Mouse (Mus musculus) forebrain, embryonic 13.5 days (tissue): ENCODE measurements around the gene Ciao1. TPM values are rescaled to one million over a fixed set of nuclear protein-coding genes. Genes with fewer than 3 reads are reported as not detected.
"Not testable (repeated sequence)": the region's sequence is repeated elsewhere in the genome, so short reads cannot be mapped to it uniquely, and the experiment has no call there.

ENCODE experiments used
- ATAC-seq: fragments of 200-750 bp; cut with Nextera tagmentation; 2 replicates; pipeline ENCODE4 v1.8.0; 2017
- H3K27ac ChIP-seq: fragments of 300-500 bp; sonication (generic); 2 replicates; pipeline ENCODE4 v1.5.1; 2015; ENCODE audit warnings: inconsistent platforms, mild to moderate bottlenecking, moderate library complexity
- H3K27me3 ChIP-seq: fragments of 300-500 bp; sonication (generic); 2 replicates; pipeline ENCODE4 v1.6.1; 2015; ENCODE audit warnings: mild to moderate bottlenecking, inconsistent platforms
- H3K36me3 ChIP-seq: fragments of 300-500 bp; sonication (generic); 2 replicates; pipeline ENCODE4 v1.6.1; 2015; ENCODE audit warnings: mild to moderate bottlenecking, inconsistent platforms; ENCODE audit not compliant: poor library complexity, severe bottlenecking
- H3K4me1 ChIP-seq: fragments of 300-500 bp; sonication (generic); 2 replicates; pipeline ENCODE4 v1.6.1; 2015; ENCODE audit warnings: inconsistent platforms
- H3K4me2 ChIP-seq: fragments of 300-500 bp; sonication (generic); 2 replicates; pipeline ENCODE4 v1.6.1; 2015; ENCODE audit warnings: inconsistent platforms, mild to moderate bottlenecking, moderate library complexity
- H3K4me3 ChIP-seq: fragments of 300-500 bp; sonication (generic); 2 replicates; pipeline ENCODE4 v1.5.1; 2015; ENCODE audit warnings: mild to moderate bottlenecking, inconsistent platforms
- H3K9ac ChIP-seq: fragments of 300-500 bp; sonication (generic); 2 replicates; pipeline ENCODE4 v1.6.1; 2015; ENCODE audit warnings: mild to moderate bottlenecking, inconsistent platforms
- H3K9me3 ChIP-seq: fragments of 300-500 bp; sonication (generic); replicated peaks from 2 replicates; pipeline ENCODE4 v1.6.1; 2016; ENCODE audit warnings: inconsistent platforms
- whole genome bisulfite sequencing: fragments of 180-500 bp; shearing (Covaris S2); methylation state at CpG from one replicate; pipeline ENCODE4 v1.1.7; 2015; 5-methylcytosine and 5-hydroxymethylcytosine counted together
- polyA plus RNA-seq: library from polyadenylated mRNA; unstranded; fragments of >200 nt; fragmentation: Nextera tagmentation; extraction: Ambion mirVana; gene quantifications from 2 replicates; pipeline ENCODE4 v1.2.1, GENCODE M21; 2015

The Ciao1 gene
- polyA plus RNA-seq, 1 experiment from 2014 or later: 61.6 TPM

- no peak for ATAC-seq
- 100% methylated on average over 2 of the region's 2 CpGs for WGBS
- H3K27me3 ChIP-seq: no peaks in the 10 kb centered on the region
- H3K4me2 ChIP-seq: no peak overlapping the region
- no peaks in the 10 kb centered on the region for H3K4me1 ChIP-seq
- H3K4me3 ChIP-seq: no peak overlapping the region
- no peak overlapping the region for H3K27ac ChIP-seq
- no peaks in the 10 kb centered on the region for H3K9me3 ChIP-seq
- H3K9ac ChIP-seq: no peak overlapping the region
- peaks cover 92% of the 10 kb centered on the region for H3K36me3 ChIP-seq
Measured at GRCm38 (mm10) chr2:127240065-127240464, 7.6 kb downstream of the Ciao1 start.

- H3K27ac ChIP-seq: no peak overlapping the region
- ATAC-seq: no peak
- H3K9me3 ChIP-seq: no peaks in the 10 kb centered on the region
- no peak overlapping the region for H3K4me2 ChIP-seq
- peaks cover 94% of the 10 kb centered on the region for H3K36me3 ChIP-seq
- WGBS: 95% methylated on average over 11 of the region's 11 CpGs
- no peak overlapping the region for H3K9ac ChIP-seq
- H3K4me3 ChIP-seq: no peak overlapping the region
- no peaks in the 10 kb centered on the region for H3K27me3 ChIP-seq
- no peaks in the 10 kb centered on the region for H3K4me1 ChIP-seq
Measured at GRCm38 (mm10) chr2:127237897-127238610, 9.6 kb downstream of the Ciao1 start.

- H3K36me3 ChIP-seq: peaks cover 95% of the 10 kb centered on the region
- H3K4me3 ChIP-seq: no peak overlapping the region
- no peak for ATAC-seq
- H3K9me3 ChIP-seq: no peaks in the 10 kb centered on the region
- H3K9ac ChIP-seq: no peak overlapping the region
- H3K4me2 ChIP-seq: no peak overlapping the region
- no peaks in the 10 kb centered on the region for H3K4me1 ChIP-seq
- no peaks in the 10 kb centered on the region for H3K27me3 ChIP-seq
- no peak overlapping the region for H3K27ac ChIP-seq
- WGBS: 99% methylated on average over 3 of the region's 3 CpGs
Measured at GRCm38 (mm10) chr2:127225261-127225660, 22.4 kb downstream of the Ciao1 start.

GRCm38 (mm10) chr2:127217746-127218145 is 29.9 kb downstream of the Ciao1 start:
- WGBS: 98% methylated on average over 5 of the region's 5 CpGs
- Histone ChIP-seq H3K36me3 (peaks cover 97% of the 10 kb centered on the region), H3K27me3 (no peaks in the 10 kb centered on the region), H3K27ac (no peak overlapping the region), H3K4me3 (no peak overlapping the region), H3K4me2 (no peak overlapping the region), H3K4me1 (no peaks in the 10 kb centered on the region), H3K9ac (no peak overlapping the region), H3K9me3 (no peaks in the 10 kb centered on the region)
- no peak for ATAC-seq

- Histone ChIP-seq H3K9me3 (no peaks in the 10 kb centered on the region), H3K9ac (no peak overlapping the region), H3K27ac (no peak overlapping the region), H3K4me3 (no peak overlapping the region), H3K27me3 (no peaks in the 10 kb centered on the region), H3K4me2 (no peak overlapping the region), H3K36me3 (peaks cover 58% of the 10 kb centered on the region), H3K4me1 (peaks cover 9% of the 10 kb centered on the region)
- no peak for ATAC-seq
- 95% methylated on average over 11 of the region's 11 CpGs for WGBS
Measured at GRCm38 (mm10) chr2:127210701-127211100, 36.9 kb downstream of the Ciao1 start.

GRCm38 (mm10) chr2:127208452-127208769 is 39.2 kb downstream of the Ciao1 start:
- Histone ChIP-seq H3K9me3 (no peaks in the 10 kb centered on the region), H3K36me3 (peaks cover 35% of the 10 kb centered on the region), H3K4me2 (peak overlapping the region; percentile 87), H3K27me3 (no peaks in the 10 kb centered on the region), H3K4me3 (peak overlapping the region; percentile 90), H3K4me1 (peaks cover 9% of the 10 kb centered on the region), H3K27ac (peak overlapping the region; percentile 73), H3K9ac (peak overlapping the region; percentile 81)
- WGBS: 0% methylated on average over 17 of the region's 17 CpGs
- no peak; the same call in 1 of the 2 replicates for ATAC-seq

GRCm38 (mm10) chr2:127207547-127208451 is 39.8 kb downstream of the Ciao1 start, which contains the start of the genes 1810024B03Rik and Snrnp200:
TSS of gene 1810024B03Rik (minus strand) at chr2:127208280.
TSS of gene Snrnp200 (plus strand) at chr2:127208386.
- Histone ChIP-seq H3K4me3 (peak within 1 kb of the TSS; percentile 90), H3K27ac (peak within 1 kb of the TSS; percentile 73), H3K4me1 (peaks cover 9% of the 10 kb centered on the region), H3K9ac (peak within 1 kb of the TSS; percentile 81), H3K27me3 (no peaks in the 10 kb centered on the region), H3K9me3 (no peaks in the 10 kb centered on the region), H3K36me3 (peaks cover 29% of the 10 kb centered on the region), H3K4me2 (peak within 1 kb of the TSS; percentile 87)
- ATAC-seq: peak; percentile 99
- WGBS: 13% methylated on average over 36 of the region's 36 CpGs

- no peak overlapping the region for H3K9ac ChIP-seq
- H3K27me3 ChIP-seq: no peaks in the 10 kb centered on the region
- WGBS: 93% methylated on average over 2 of the region's 2 CpGs
- H3K4me3 ChIP-seq: no peak overlapping the region
- no peaks in the 10 kb centered on the region for H3K9me3 ChIP-seq
- H3K36me3 ChIP-seq: peaks cover 27% of the 10 kb centered on the region
- no peak overlapping the region for H3K27ac ChIP-seq
- no peak for ATAC-seq
- H3K4me1 ChIP-seq: peaks cover 9% of the 10 kb centered on the region
- no peak overlapping the region for H3K4me2 ChIP-seq
Measured at GRCm38 (mm10) chr2:127206916-127207315, 40.7 kb downstream of the Ciao1 start.

- peaks cover 20% of the 10 kb centered on the region for H3K36me3 ChIP-seq
- not testable (repeated sequence) for H3K4me3 ChIP-seq, H3K9me3 ChIP-seq, H3K27ac ChIP-seq, H3K4me1 ChIP-seq, ATAC-seq, H3K4me2 ChIP-seq, H3K9ac ChIP-seq, H3K27me3 ChIP-seq
- WGBS: 91% methylated on average over 4 of the region's 4 CpGs
Measured at GRCm38 (mm10) chr2:127205936-127206335, 41.7 kb downstream of the Ciao1 start.

GRCm38 (mm10) chr2:127204932-127205331 is 42.7 kb downstream of the Ciao1 start:
- WGBS: 39% methylated on average over 3 of the region's 3 CpGs
- no peaks in the 10 kb centered on the region for H3K9me3 ChIP-seq
- no peak for ATAC-seq
- H3K4me3 ChIP-seq: no peak overlapping the region
- H3K27me3 ChIP-seq: no peaks in the 10 kb centered on the region
- no peak overlapping the region for H3K4me2 ChIP-seq
- H3K27ac ChIP-seq: no peak overlapping the region
- peaks cover 9% of the 10 kb centered on the region for H3K4me1 ChIP-seq
- peaks cover 12% of the 10 kb centered on the region for H3K36me3 ChIP-seq
- H3K9ac ChIP-seq: no peak overlapping the region
